In genomic region chr2:75831881-75832633, GRCm38 (mm10) we compare ENCODE assay signal across 8 mouse cellular contexts. TPM values are rescaled to one million over a fixed set of nuclear protein-coding genes. Genes with fewer than 3 reads are reported as not detected.
DNase-seq lines count a peak whose midpoint lies in the region; ATAC-seq and TF ChIP-seq lines count a peak whose summit lies in the region.

Agps (plus strand) TSS chr2:75832177.

- H3K4me1 ChIP-seq in heart, embryonic 12.5 days (replicated peaks), result peaks cover 20% of the 10 kb centered on the region
- H3K4me1 ChIP-seq in kidney, postnatal 0 days (replicated peaks; ENCODE audit: insufficient read depth, low read length), result peaks cover 15% of the 10 kb centered on the region; the same call in 1 of the 2 replicates
- H3K4me1 ChIP-seq in liver, embryonic 11.5 days (replicated peaks; ENCODE audit: control insufficient read depth, insufficient read depth, low read length), result peaks cover 17% of the 10 kb centered on the region
- H3K4me1 ChIP-seq in stomach, embryonic 14.5 days (ENCODE audit: control insufficient read depth, insufficient read depth, low read length), result peaks cover 19% of the 10 kb centered on the region

- peak within 1 kb of the TSS; percentile 78 for H3K9ac ChIP-seq in heart, embryonic 12.5 days
- H3K9ac ChIP-seq in kidney, postnatal 0 days (ENCODE audit: low read depth, low read length), result peak within 1 kb of the TSS; percentile 87
- peak within 1 kb of the TSS; percentile 89 for H3K9ac ChIP-seq in liver, embryonic 11.5 days (ENCODE audit: low read depth, low read length)
- peak within 1 kb of the TSS; percentile 72 for H3K9ac ChIP-seq in stomach, embryonic 14.5 days (replicated peaks; ENCODE audit: low read depth, low read length)

- H3K27ac ChIP-seq in heart, embryonic 12.5 days (ENCODE audit: poor library complexity, severe bottlenecking), result peak within 1 kb of the TSS; percentile 59
- H3K27ac ChIP-seq in kidney, postnatal 0 days, result peak within 1 kb of the TSS; percentile 88
- peak within 1 kb of the TSS; percentile 82 for H3K27ac ChIP-seq in liver, embryonic 11.5 days (ENCODE audit: low read depth, low read length)
- peak within 1 kb of the TSS; percentile 82 for H3K27ac ChIP-seq in stomach, embryonic 14.5 days (ENCODE audit: low read length)

- DNase-seq in B cell, adult 2 months, result peak; percentile 90 to 92
- DNase-seq in brain, adult 2 months (ENCODE audit: low read depth, low spot score), result peak; percentile 94
- peak; percentile 84 for DNase-seq in kidney, postnatal 0 days (ENCODE audit: low spot score)
- DNase-seq in liver, embryonic 11.5 days (ENCODE audit: low spot score), result peak; percentile 91
- peak; percentile 93 for DNase-seq in naive thymus-derived CD4-positive, alpha-beta T cell, adult 2 months (ENCODE audit: low read depth)

- TF ChIP-seq CTCF in kidney, postnatal 0 days (IDR thresholded peaks at IDR 0.05; ENCODE audit: low read depth), result no peak

- peak within 1 kb of the TSS; percentile 84 for H3K4me2 ChIP-seq in heart, embryonic 12.5 days
- H3K4me2 ChIP-seq in kidney, postnatal 0 days (ENCODE audit: low read length), result peak within 1 kb of the TSS; percentile 73
- H3K4me2 ChIP-seq in liver, embryonic 11.5 days, result peak within 1 kb of the TSS; percentile 85
- peak within 1 kb of the TSS; percentile 59 for H3K4me2 ChIP-seq in stomach, embryonic 14.5 days (replicated peaks; ENCODE audit: low read depth, low read length)

- peak; percentile 90 for ATAC-seq in erythroblast, adult 5-6 weeks (replicated peaks; ENCODE audit: low FRiP score, poor library complexity, severe bottlenecking)
- ATAC-seq in heart, embryonic 12.5 days (ENCODE audit: insufficient number of reproducible peaks, low FRiP score), result peak; percentile 98
- peak; percentile 93 for ATAC-seq in kidney, postnatal 0 days (replicated peaks; ENCODE audit: low FRiP score, low read depth)
- ATAC-seq in liver, embryonic 11.5 days (replicated peaks; ENCODE audit: low FRiP score), result peak; percentile 96
- ATAC-seq in stomach, embryonic 14.5 days (ENCODE audit: insufficient number of reproducible peaks, insufficient read depth, low FRiP score, low read depth), result peak; percentile 93

- H3K9me3 ChIP-seq in heart, embryonic 12.5 days (replicated peaks), result no peaks in the 10 kb centered on the region
- no peaks in the 10 kb centered on the region for H3K9me3 ChIP-seq in kidney, postnatal 0 days (replicated peaks; ENCODE audit: low read length)
- H3K9me3 ChIP-seq in liver, embryonic 11.5 days (ENCODE audit: control insufficient read depth, low read length), result no peaks in the 10 kb centered on the region
- no peaks in the 10 kb centered on the region for H3K9me3 ChIP-seq in stomach, embryonic 14.5 days (ENCODE audit: control insufficient read depth, low read depth, low read length)

- peak within 1 kb of the TSS; percentile 65 for H3K4me3 ChIP-seq in heart, embryonic 12.5 days
- H3K4me3 ChIP-seq in kidney, postnatal 0 days (replicated peaks; ENCODE audit: low read depth, low read length), result peak within 1 kb of the TSS; percentile 92
- peak within 1 kb of the TSS; percentile 91 for H3K4me3 ChIP-seq in liver, embryonic 11.5 days (ENCODE audit: low read depth, low read length)
- peak within 1 kb of the TSS; percentile 86 for H3K4me3 ChIP-seq in stomach, embryonic 14.5 days (ENCODE audit: low read depth, low read length)

- H3K27me3 ChIP-seq in heart, embryonic 12.5 days (replicated peaks), result no peaks in the 10 kb centered on the region
- no peaks in the 10 kb centered on the region for H3K27me3 ChIP-seq in kidney, postnatal 0 days (ENCODE audit: insufficient read depth, low read length)
- H3K27me3 ChIP-seq in liver, embryonic 11.5 days (replicated peaks; ENCODE audit: control insufficient read depth, insufficient read depth, low read length), result no peaks in the 10 kb centered on the region
- H3K27me3 ChIP-seq in stomach, embryonic 14.5 days (ENCODE audit: control insufficient read depth, insufficient read depth, low read length), result no peaks in the 10 kb centered on the region

- under 1% methylated on average over 80 of the region's 86 CpGs for whole genome bisulfite sequencing in heart, embryonic 12.5 days
- WGBS in kidney, postnatal 0 days, result under 1% methylated on average over 84 of the region's 86 CpGs
- WGBS in liver, embryonic 11.5 days, result under 1% methylated on average over 81 of the region's 86 CpGs
- WGBS in stomach, embryonic 14.5 days, result under 1% methylated on average over 85 of the region's 86 CpGs

- H3K36me3 ChIP-seq in heart, embryonic 12.5 days, result no peaks in the 10 kb centered on the region
- no peaks in the 10 kb centered on the region for H3K36me3 ChIP-seq in kidney, postnatal 0 days (ENCODE audit: insufficient read depth, low read length)
- no peaks in the 10 kb centered on the region for H3K36me3 ChIP-seq in liver, embryonic 11.5 days (ENCODE audit: control insufficient read depth, insufficient read depth, low read length)
- no peaks in the 10 kb centered on the region for H3K36me3 ChIP-seq in stomach, embryonic 14.5 days (ENCODE audit: control insufficient read depth, insufficient read depth, low read length)

RNA-seq across cellular contexts. Expression of gene Agps, which starts in this region (rescaled TPM):
- 45.1 and 47.7 TPM in 2 replicates for total RNA-seq in erythroblast, adult 5-6 weeks (2015; ENCODE audit: low replicate concordance)
- 44.5 and 51.9 TPM in 2 replicates for total RNA-seq in erythroblast, adult 5-6 weeks (2017; ENCODE audit: low replicate concordance)
- 40.3 and 42.2 TPM in 2 replicates for polyA plus RNA-seq in heart, embryonic 12.5 days (2016; fragmentation: Nextera tagmentation; extraction: Ambion mirVana)
- 22.7 and 25.6 TPM in 2 replicates for polyA plus RNA-seq in kidney, postnatal 0 days (2015; fragmentation: Nextera tagmentation; extraction: Ambion mirVana)
- 38.2 and 40.0 TPM in 2 replicates for polyA plus RNA-seq in liver, embryonic 11.5 days (2014; fragmentation: Nextera tagmentation; extraction: Ambion mirVana)
- 43.2 and 46.4 TPM in 2 replicates for polyA plus RNA-seq in stomach, embryonic 14.5 days (2014; fragmentation: Nextera tagmentation; extraction: Ambion mirVana)

Comparison
In these comparisons a context has a peak if more than half of its experiments do, and no peak if none do; other contexts are left out.
1. Peak in every context shown above with its lines: DNase-seq, ATAC-seq, H3K4me3 ChIP-seq and H3K27ac ChIP-seq.